Mouse (Mus musculus) heart, embryonic 15.5 days (tissue): ENCODE data around the gene Capza2. TPM values are rescaled to one million over a fixed set of nuclear protein-coding genes. Genes with fewer than 3 reads are reported as not detected.

Experiments
- ATAC-seq: fragments of 200-750 bp; cut with Nextera tagmentation; replicated peaks from 2 replicates; pipeline ENCODE4 v1.8.0; 2017; ENCODE audit warnings: low read depth, moderate TSS enrichment; ENCODE audit not compliant: insufficient number of reproducible peaks, insufficient read depth, low FRiP score
- H3K27ac ChIP-seq: fragments of 300-500 bp; sonication (generic); 2 replicates; pipeline ENCODE4 v1.5.1; 2015; ENCODE audit warnings: mild to moderate bottlenecking, inconsistent platforms
- H3K27me3 ChIP-seq: fragments of 300-500 bp; sonication (generic); 2 replicates; pipeline ENCODE4 v1.6.1; 2015; ENCODE audit warnings: inconsistent platforms
- H3K36me3 ChIP-seq: fragments of 300-500 bp; sonication (generic); 2 replicates; pipeline ENCODE4 v1.6.1; 2015; ENCODE audit warnings: mild to moderate bottlenecking, inconsistent platforms
- H3K4me1 ChIP-seq: fragments of 300-500 bp; sonication (generic); replicated peaks from 2 replicates; pipeline ENCODE4 v1.6.1; 2015; ENCODE audit warnings: inconsistent platforms
- H3K4me2 ChIP-seq: fragments of 300-500 bp; sonication (generic); 2 replicates; pipeline ENCODE4 v1.6.1; 2015; ENCODE audit warnings: inconsistent platforms, mild to moderate bottlenecking, moderate library complexity
- H3K4me3 ChIP-seq: fragments of 300-500 bp; sonication (generic); 2 replicates; pipeline ENCODE4 v1.5.1; 2015; ENCODE audit warnings: mild to moderate bottlenecking, inconsistent platforms
- H3K9ac ChIP-seq: fragments of 300-500 bp; sonication (generic); 2 replicates; pipeline ENCODE4 v1.6.1; 2015; ENCODE audit warnings: mild to moderate bottlenecking, inconsistent platforms
- H3K9me3 ChIP-seq: fragments of 300-500 bp; sonication (generic); replicated peaks from 2 replicates; pipeline ENCODE4 v1.6.1; 2016; ENCODE audit warnings: inconsistent platforms
- WGBS: fragments of 180-500 bp; shearing (Covaris S2); methylation state at CpG from one replicate; pipeline ENCODE4 v1.1.7; 2015; ENCODE audit warnings: mixed read lengths; 5-methylcytosine and 5-hydroxymethylcytosine counted together
- polyA plus RNA-seq: library from polyadenylated mRNA; unstranded; fragments of >200 nt; fragmentation: Nextera tagmentation; extraction: Ambion mirVana; gene quantifications from 2 replicates; pipeline ENCODE4 v1.2.1, GENCODE M21; 2015

The Capza2 gene
- polyA plus RNA-seq, 1 experiment from 2014 or later = 207 TPM

- 27% methylated on average over 3 of the region's 3 CpGs for WGBS
- ATAC-seq = no peak
Measured at GRCm38 (mm10) chr6:17646107-17646506, 10.1 kb downstream of the Capza2 start.

GRCm38 (mm10) chr6:17652132-17652531 is 16.1 kb downstream of the Capza2 start:
- H3K4me2 ChIP-seq = no peak overlapping the region
- H3K4me3 ChIP-seq = no peak overlapping the region
- no peaks in the 10 kb centered on the region for H3K27me3 ChIP-seq
- peaks cover 49% of the 10 kb centered on the region for H3K36me3 ChIP-seq
- H3K9ac ChIP-seq = no peak overlapping the region
- 64% methylated on average over 2 of the region's 2 CpGs for WGBS
- H3K9me3 ChIP-seq = no peaks in the 10 kb centered on the region
- no peak for ATAC-seq
- H3K4me1 ChIP-seq = no peaks in the 10 kb centered on the region
- H3K27ac ChIP-seq = no peak overlapping the region

More at GRCm38 (mm10) chr6:17646107-17646506, 10.1 kb downstream of the Capza2 start:
- Histone ChIP-seq H3K9me3 (no peaks in the 10 kb centered on the region), H3K27ac (no peak overlapping the region), H3K4me1 (peaks cover 31% of the 10 kb centered on the region), H3K36me3 (peaks cover 25% of the 10 kb centered on the region), H3K4me3 (no peak overlapping the region), H3K27me3 (no peaks in the 10 kb centered on the region), H3K9ac (no peak overlapping the region), H3K4me2 (no peak overlapping the region)

- H3K4me2 ChIP-seq = no peak overlapping the region
- H3K36me3 ChIP-seq = peaks cover 35% of the 10 kb centered on the region
- no peaks in the 10 kb centered on the region for H3K4me1 ChIP-seq
- H3K27me3 ChIP-seq = no peaks in the 10 kb centered on the region
- H3K9me3 ChIP-seq = no peaks in the 10 kb centered on the region
- H3K9ac ChIP-seq = no peak overlapping the region
- H3K27ac ChIP-seq = no peak overlapping the region
- 83% methylated on average over 2 of the region's 2 CpGs for WGBS
- ATAC-seq = no peak
- no peak overlapping the region for H3K4me3 ChIP-seq
Measured at GRCm38 (mm10) chr6:17655080-17655479, 19.0 kb downstream of the Capza2 start.

DNA sequence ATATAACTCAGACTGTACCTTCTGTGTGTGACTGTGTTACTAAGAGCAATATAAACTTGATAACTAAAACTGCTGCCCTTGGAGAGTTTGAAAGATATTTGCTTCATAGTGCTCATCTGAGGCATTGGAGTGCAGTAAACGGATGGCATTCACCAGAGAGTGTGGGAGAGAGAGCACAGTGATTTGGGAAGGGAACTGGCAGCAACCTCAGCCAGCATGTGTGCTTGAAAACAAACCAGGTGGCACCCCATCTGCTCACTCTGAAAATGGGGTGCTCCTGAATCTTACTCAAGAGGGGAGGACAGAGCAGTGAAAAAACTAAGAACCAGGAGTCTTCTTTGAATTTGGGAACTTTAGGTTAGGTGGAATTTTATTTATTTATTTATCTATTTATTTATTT is 21.3 kb downstream of the Capza2 start:
- H3K27ac ChIP-seq = no peak overlapping the region
- H3K9ac ChIP-seq = no peak overlapping the region
- no peak overlapping the region for H3K4me3 ChIP-seq
- H3K9me3 ChIP-seq = no peaks in the 10 kb centered on the region
- peaks cover 33% of the 10 kb centered on the region for H3K36me3 ChIP-seq
- H3K4me1 ChIP-seq = no peaks in the 10 kb centered on the region
- ATAC-seq = no peak
- H3K4me2 ChIP-seq = no peak overlapping the region
- H3K27me3 ChIP-seq = no peaks in the 10 kb centered on the region
- WGBS = 83% methylated on average over 1 of the region's 1 CpGs

DNA sequence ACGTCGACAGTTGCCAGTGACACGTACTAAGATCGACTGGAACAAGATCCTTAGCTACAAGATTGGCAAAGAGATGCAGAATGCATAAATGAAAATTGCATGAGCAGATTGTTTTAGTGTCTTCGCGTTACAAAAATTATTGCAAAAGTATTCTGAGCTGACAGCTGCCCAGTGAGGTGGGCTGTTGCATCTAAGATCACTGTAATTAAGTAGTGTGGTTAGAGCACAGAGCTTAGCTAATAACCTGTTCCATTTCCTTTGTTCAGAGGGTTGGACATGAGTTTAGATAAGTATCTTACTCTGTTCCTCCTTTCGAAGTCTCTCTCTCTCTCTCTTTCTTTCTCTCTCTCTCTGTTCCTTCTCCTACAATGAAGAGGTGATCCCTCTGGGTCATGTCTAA is 29.3 kb downstream of the Capza2 start:
- H3K4me3 ChIP-seq = no peak overlapping the region
- H3K9ac ChIP-seq = no peak overlapping the region
- H3K27ac ChIP-seq = no peak overlapping the region
- H3K9me3 ChIP-seq = no peaks in the 10 kb centered on the region
- H3K27me3 ChIP-seq = no peaks in the 10 kb centered on the region
- ATAC-seq = no peak
- peaks cover 62% of the 10 kb centered on the region for H3K36me3 ChIP-seq
- no peak overlapping the region for H3K4me2 ChIP-seq
- peaks cover 3% of the 10 kb centered on the region; the same call in 1 of the 2 replicates for H3K4me1 ChIP-seq
- WGBS = 82% methylated on average over 7 of the region's 7 CpGs

DNA sequence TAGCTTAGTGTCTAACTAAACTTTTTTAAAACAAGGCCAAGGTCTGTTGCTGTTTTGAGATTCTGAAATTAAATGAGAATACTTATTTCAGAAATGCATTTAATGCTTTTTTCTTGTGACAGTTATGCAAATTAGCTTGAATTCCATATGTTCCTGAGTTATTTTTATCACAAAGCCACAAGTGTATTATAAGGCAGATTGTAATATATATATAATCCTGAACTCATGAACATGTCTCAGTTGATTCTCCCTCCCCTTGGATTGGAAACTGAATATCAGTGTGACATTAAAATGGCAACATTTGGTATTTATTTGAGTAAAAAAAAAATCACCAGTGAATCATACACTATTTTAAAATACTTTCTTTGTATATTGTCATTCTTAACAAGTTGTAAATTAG is 30.0 kb downstream of the Capza2 start:
- H3K4me1 ChIP-seq = peaks cover 3% of the 10 kb centered on the region; the same call in 1 of the 2 replicates
- no peak overlapping the region for H3K4me3 ChIP-seq
- H3K9ac ChIP-seq = no peak overlapping the region
- no peaks in the 10 kb centered on the region for H3K27me3 ChIP-seq
- no peak overlapping the region for H3K27ac ChIP-seq
- ATAC-seq = no peak
- no peaks in the 10 kb centered on the region for H3K9me3 ChIP-seq
- H3K4me2 ChIP-seq = no peak overlapping the region
- H3K36me3 ChIP-seq = peaks cover 58% of the 10 kb centered on the region

GRCm38 (mm10) chr6:17667813-17668212 is 31.8 kb downstream of the Capza2 start:
- Histone ChIP-seq H3K36me3 (peaks cover 44% of the 10 kb centered on the region), H3K27me3 (no peaks in the 10 kb centered on the region), H3K9ac (no peak overlapping the region), H3K4me2 (no peak overlapping the region), H3K4me3 (no peak overlapping the region), H3K9me3 (no peaks in the 10 kb centered on the region), H3K27ac (no peak overlapping the region), H3K4me1 (peaks cover 3% of the 10 kb centered on the region; the same call in 1 of the 2 replicates)
- 81% methylated on average over 3 of the region's 3 CpGs for WGBS
- no peak for ATAC-seq

DNA sequence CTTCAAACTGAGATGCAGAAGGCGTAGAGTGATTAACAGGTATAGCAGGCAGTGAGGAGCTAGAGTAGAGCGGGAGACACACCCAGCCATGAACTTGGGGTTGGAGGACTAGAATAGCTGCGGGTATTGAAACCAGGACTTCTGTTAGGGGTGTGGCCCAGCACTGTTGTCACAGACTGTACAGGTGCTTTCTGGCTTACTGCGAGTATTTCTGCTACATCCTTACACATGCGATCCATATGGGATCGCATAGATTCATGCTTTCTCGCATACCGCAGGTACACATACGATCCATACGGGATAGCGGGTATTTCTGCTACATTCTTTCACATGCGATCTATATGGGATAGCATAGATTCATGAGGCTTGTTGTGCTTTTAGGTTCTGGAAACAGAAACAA is 32.3 kb downstream of the Capza2 start:
- WGBS = 96% methylated on average over 12 of the region's 12 CpGs
- Histone ChIP-seq H3K4me2 (no peak overlapping the region), H3K4me1 (peaks cover 3% of the 10 kb centered on the region; the same call in 1 of the 2 replicates), H3K9me3 (no peaks in the 10 kb centered on the region), H3K9ac (no peak overlapping the region), H3K36me3 (peaks cover 39% of the 10 kb centered on the region), H3K27ac (no peak overlapping the region), H3K27me3 (no peaks in the 10 kb centered on the region), H3K4me3 (no peak overlapping the region)
- ATAC-seq = no peak

DNA sequence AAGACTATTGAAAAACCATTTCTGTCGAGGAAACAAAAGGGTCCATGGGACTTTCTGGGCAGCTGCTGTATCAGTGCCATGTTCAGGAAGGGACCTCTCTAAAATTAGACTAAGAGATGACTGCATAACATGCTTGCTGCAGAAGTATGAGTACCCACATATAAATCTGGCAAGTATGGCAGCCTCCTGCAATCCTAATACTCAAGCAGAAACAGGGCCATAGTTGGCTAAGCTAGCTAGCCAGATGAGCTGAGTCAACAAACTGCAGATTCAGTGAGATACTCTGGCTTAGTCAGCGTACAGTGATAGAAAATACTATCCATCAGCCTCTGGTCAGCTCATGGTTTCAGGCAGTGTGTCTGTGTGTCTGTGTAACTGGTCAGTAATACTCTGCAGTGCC is 33.8 kb downstream of the Capza2 start:
- Histone ChIP-seq H3K36me3 (peaks cover 27% of the 10 kb centered on the region), H3K9ac (no peak overlapping the region), H3K27me3 (no peaks in the 10 kb centered on the region), H3K27ac (no peak overlapping the region), H3K9me3 (no peaks in the 10 kb centered on the region), H3K4me1 (peaks cover 3% of the 10 kb centered on the region; the same call in 1 of the 2 replicates), H3K4me2 (no peak overlapping the region), H3K4me3 (no peak overlapping the region)
- ATAC-seq = no peak
- WGBS = 73% methylated on average over 2 of the region's 2 CpGs

DNA sequence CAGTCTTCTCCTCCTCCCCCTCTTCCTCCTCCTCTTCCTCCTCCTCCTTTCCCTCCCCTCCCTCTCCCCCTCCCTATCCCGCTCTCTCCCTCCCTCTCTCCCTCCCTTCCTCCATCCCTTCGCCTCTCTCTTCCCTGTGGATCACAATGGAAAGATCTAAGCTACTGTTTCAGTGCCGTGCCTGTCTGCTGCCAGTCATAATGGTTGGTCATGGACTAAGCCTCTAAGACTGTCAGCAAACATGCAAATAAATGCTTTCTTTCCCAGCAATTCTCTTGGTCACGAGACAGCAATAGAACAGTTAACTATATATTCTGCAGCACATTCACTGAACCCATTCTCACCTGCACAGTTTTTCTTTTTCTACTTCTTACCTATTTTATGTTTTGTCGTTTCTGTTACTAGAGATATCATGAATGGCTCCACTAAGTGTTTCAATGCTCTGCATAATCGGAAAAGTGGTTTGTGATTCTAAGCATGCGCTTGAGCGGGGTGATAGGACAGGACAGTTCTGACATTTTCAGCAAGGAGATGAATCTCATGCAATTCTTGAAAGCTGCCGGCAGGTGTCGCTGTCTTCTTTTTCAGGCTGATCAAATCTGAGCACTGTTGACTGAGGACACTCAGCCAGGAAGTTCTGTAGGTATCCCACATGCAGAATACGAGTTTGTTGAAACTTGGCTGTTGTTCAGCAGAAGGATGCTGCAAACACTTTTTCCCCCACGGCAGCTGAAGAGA is 39.2 kb downstream of the Capza2 start:
- Histone ChIP-seq H3K27ac (no peak overlapping the region), H3K4me3 (no peak overlapping the region), H3K9ac (no peak overlapping the region), H3K27me3 (no peaks in the 10 kb centered on the region), H3K4me1 (0 out of 2 replicates have a peak, but pooled peaks cover 4% of the 10 kb centered on the region), H3K9me3 (no peaks in the 10 kb centered on the region), H3K4me2 (no peak overlapping the region), H3K36me3 (no peaks in the 10 kb centered on the region)
- 23% methylated on average over 12 of the region's 12 CpGs for WGBS
- ATAC-seq = 0 out of 2 replicates have a peak, but pooled peaks have one; percentile 31

- H3K4me2 ChIP-seq = no peak overlapping the region
Measured at GRCm38 (mm10) chr6:17677008-17677407, 41.0 kb downstream of the Capza2 start.

More at GRCm38 (mm10) chr6:17677008-17677407, 41.0 kb downstream of the Capza2 start:
- no peak overlapping the region for H3K4me3 ChIP-seq
- no peak for ATAC-seq
- no peak overlapping the region for H3K9ac ChIP-seq
- H3K9me3 ChIP-seq = no peaks in the 10 kb centered on the region
- no peaks in the 10 kb centered on the region for H3K36me3 ChIP-seq
- H3K27ac ChIP-seq = no peak overlapping the region
- peaks cover 7% of the 10 kb centered on the region for H3K4me1 ChIP-seq
- WGBS = 71% methylated on average over 2 of the region's 2 CpGs
- H3K27me3 ChIP-seq = no peaks in the 10 kb centered on the region
